Mouse (Mus musculus) E14TG2a.4 (cell line): ENCODE results near the gene Ncapd3.
A peak's percentile ranks its signal among the peaks of the same experiment; 100 is the strongest.

ENCODE experiments used
- H3K27me3 ChIP-seq: 2 replicates; pipeline ENCODE4 v1.6.1; 2014; ENCODE audit warnings: low read length, control low read depth; ENCODE audit not compliant: insufficient read depth
- H3K36me3 ChIP-seq: 2 replicates; pipeline ENCODE4 v1.6.1; 2014; ENCODE audit warnings: low read length, control low read depth; ENCODE audit not compliant: insufficient read depth
- H3K4me1 ChIP-seq: replicated peaks from 2 replicates; pipeline ENCODE4 v1.6.1; 2014; ENCODE audit warnings: low read depth, low read length, control low read depth
- H3K4me3 ChIP-seq: replicated peaks from 2 replicates; pipeline ENCODE4 v1.5.1; 2014; ENCODE audit warnings: mild to moderate bottlenecking, low read length
- H3K9me3 ChIP-seq: 2 replicates; pipeline ENCODE4 v1.6.1; 2014; ENCODE audit warnings: low read length, control low read depth
- CTCF ChIP-seq: conservative IDR thresholded peaks from 2 replicates; pipeline ENCODE4 v1.5.1; 2014; ENCODE audit warnings: low read length
- NANOG ChIP-seq: IDR thresholded peaks from 2 replicates; pipeline ENCODE4 v1.6.1; 2014; ENCODE audit warnings: borderline replicate concordance, low read length, mixed read lengths
- POU5F1 ChIP-seq: IDR thresholded peaks from 2 replicates; pipeline ENCODE4 v1.6.1; 2014; ENCODE audit warnings: low read length, borderline replicate concordance

Ncapd3 gene

GRCm38 (mm10) chr9:27029828-27030762 lies at the start of gene Ncapd3, which contains the start of gene Vps26b:
TSS of gene Ncapd3 (plus strand) at chr9:27030175.
TSS of gene Vps26b (minus strand) at chr9:27030065.
- Histone ChIP-seq H3K36me3 (peaks cover 42% of the 10 kb centered on the region), H3K9me3 (no peaks in the 10 kb centered on the region), H3K27me3 (no peaks in the 10 kb centered on the region), H3K4me1 (peaks cover 36% of the 10 kb centered on the region), H3K4me3 (peak within 1 kb of the TSS; percentile 100)
- TF ChIP-seq CTCF (no peak), POU5F1 (no peak), NANOG (no peak)

DNA sequence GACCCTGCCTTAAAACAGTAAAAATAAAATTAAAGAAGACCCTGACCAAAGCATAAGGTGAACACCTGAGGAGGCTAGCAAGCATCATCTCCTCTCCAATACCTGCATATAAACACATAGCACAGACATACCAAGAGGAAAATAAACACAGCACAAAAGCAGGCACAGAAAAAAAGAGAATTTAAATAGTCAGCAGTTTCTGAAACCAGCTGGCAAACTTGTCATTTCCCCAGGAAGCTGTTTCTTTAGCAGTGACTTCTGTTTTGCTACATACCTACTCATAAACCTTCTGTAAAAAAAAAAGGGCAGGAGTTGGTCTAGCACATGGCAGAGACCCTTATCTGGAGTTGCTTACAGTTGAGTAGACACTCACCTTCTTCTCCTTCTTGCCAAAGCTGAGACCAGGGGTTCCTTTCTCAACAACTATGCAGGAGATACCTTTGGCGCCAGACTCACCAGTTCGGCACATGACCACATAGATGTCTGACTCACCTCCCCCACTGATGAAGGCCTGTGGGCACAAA lies 44.8 kb upstream of the Ncapd3 start:
- H3K4me1 ChIP-seq, result no peaks in the 10 kb centered on the region
- no peaks in the 10 kb centered on the region for H3K27me3 ChIP-seq
- peaks cover 53% of the 10 kb centered on the region for H3K36me3 ChIP-seq
- TF ChIP-seq NANOG, result no peak
- TF ChIP-seq POU5F1, result no peak
- no peak for TF ChIP-seq CTCF
- no peak overlapping the region for H3K4me3 ChIP-seq
- no peaks in the 10 kb centered on the region for H3K9me3 ChIP-seq

DNA sequence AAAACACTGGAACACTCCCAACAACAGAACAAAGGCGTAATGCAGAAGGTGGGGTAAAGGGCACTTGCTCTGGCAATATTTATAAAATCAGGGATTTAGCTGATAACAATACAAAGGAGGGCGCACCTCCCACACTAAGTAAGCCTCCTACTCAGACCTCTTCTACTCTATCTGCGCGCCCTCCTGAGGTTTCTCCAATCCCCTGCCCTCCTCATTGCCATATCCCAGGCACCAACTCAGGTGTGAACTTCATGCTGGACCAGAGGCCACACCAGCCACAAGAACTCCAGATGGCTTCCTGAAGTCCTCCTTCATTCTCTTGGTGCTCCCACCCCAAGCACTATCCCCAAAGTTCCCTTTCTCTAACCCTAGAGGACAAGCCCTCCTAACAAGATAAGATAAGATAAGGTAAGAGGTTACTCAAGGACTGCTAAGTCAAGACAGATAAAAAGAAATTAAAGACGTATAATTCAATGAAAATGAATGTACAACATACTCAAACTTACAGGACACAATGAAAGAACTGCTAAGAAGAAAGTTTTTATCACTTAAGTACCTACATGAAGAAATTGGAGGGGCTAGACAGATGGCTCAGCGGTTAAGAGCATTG lies 44.2 kb upstream of the Ncapd3 start:
- no peaks in the 10 kb centered on the region for H3K4me1 ChIP-seq
- TF ChIP-seq POU5F1 (no peak), CTCF (no peak), NANOG (no peak)
- H3K36me3 ChIP-seq, result peaks cover 54% of the 10 kb centered on the region
- no peaks in the 10 kb centered on the region for H3K9me3 ChIP-seq
- no peak overlapping the region for H3K4me3 ChIP-seq
- no peaks in the 10 kb centered on the region for H3K27me3 ChIP-seq

GRCm38 (mm10) chr9:26990181-26990580 lies 39.8 kb upstream of the Ncapd3 start:
- Histone ChIP-seq H3K36me3 (peaks cover 46% of the 10 kb centered on the region), H3K4me3 (no peak overlapping the region), H3K27me3 (no peaks in the 10 kb centered on the region), H3K9me3 (no peaks in the 10 kb centered on the region), H3K4me1 (peaks cover 8% of the 10 kb centered on the region)
- TF ChIP-seq NANOG, result no peak

DNA sequence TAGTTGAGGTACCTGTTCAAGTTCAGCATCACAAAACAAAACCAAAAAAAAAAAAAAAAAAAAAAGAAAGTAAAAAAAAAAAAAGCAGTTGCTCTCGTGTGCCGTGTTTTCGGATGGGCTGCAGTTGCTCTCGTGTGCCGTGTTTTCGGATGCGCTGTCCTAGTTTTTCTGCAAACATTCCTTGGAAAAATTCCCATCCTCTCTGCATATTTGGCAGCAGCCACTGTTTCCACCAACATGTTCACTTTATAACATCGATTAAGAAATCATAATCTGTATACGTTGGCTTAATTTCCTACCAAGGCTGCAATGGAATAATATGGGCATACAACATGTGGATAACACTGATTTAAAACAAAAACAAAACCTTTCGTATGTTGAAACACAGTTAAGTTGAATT lies 36.9 kb upstream of the Ncapd3 start:
- H3K4me1 ChIP-seq, result peaks cover 24% of the 10 kb centered on the region

GRCm38 (mm10) chr9:26993900-26994299 lies 36.1 kb upstream of the Ncapd3 start:
- Histone ChIP-seq H3K36me3 (peaks cover 38% of the 10 kb centered on the region), H3K9me3 (no peaks in the 10 kb centered on the region), H3K27me3 (no peaks in the 10 kb centered on the region), H3K4me1 (peaks cover 30% of the 10 kb centered on the region), H3K4me3 (no peak overlapping the region)
- no peak for TF ChIP-seq NANOG
- no peak for TF ChIP-seq CTCF
- TF ChIP-seq POU5F1, result no peak

More for the DNA sequence above, 36.9 kb upstream of the Ncapd3 start:
- Histone ChIP-seq H3K4me3 (no peak overlapping the region), H3K27me3 (no peaks in the 10 kb centered on the region), H3K9me3 (no peaks in the 10 kb centered on the region), H3K36me3 (peaks cover 38% of the 10 kb centered on the region)
- TF ChIP-seq NANOG, result no peak
- no peak for TF ChIP-seq POU5F1
- no peak for TF ChIP-seq CTCF

- Histone ChIP-seq H3K27me3 (no peaks in the 10 kb centered on the region), H3K36me3 (peaks cover 23% of the 10 kb centered on the region), H3K4me3 (no peak overlapping the region), H3K4me1 (peaks cover 48% of the 10 kb centered on the region), H3K9me3 (no peaks in the 10 kb centered on the region)
- TF ChIP-seq POU5F1, result no peak
- no peak for TF ChIP-seq CTCF
- TF ChIP-seq NANOG, result no peak
Observed at GRCm38 (mm10) chr9:26997062-26997461, 32.9 kb upstream of the Ncapd3 start.

GRCm38 (mm10) chr9:26997501-26997900 lies 32.5 kb upstream of the Ncapd3 start:
- TF ChIP-seq NANOG, result no peak
- TF ChIP-seq CTCF, result no peak
- no peak for TF ChIP-seq POU5F1
- H3K4me1 ChIP-seq, result peaks cover 48% of the 10 kb centered on the region
- H3K36me3 ChIP-seq, result peaks cover 24% of the 10 kb centered on the region
- H3K27me3 ChIP-seq, result no peaks in the 10 kb centered on the region
- H3K4me3 ChIP-seq, result no peak overlapping the region
- H3K9me3 ChIP-seq, result no peaks in the 10 kb centered on the region
